Mouse (Mus musculus) adipose tissue, adult 10 weeks (tissue): ENCODE results near the gene Apol10a. TPM values are rescaled to one million over a fixed set of nuclear protein-coding genes. Genes with fewer than 3 reads are reported as not detected.

ENCODE experiments used
- polyA plus RNA-seq: library from polyadenylated mRNA; stranded (reverse); fragments of 350-450 nt; fragmentation: Illumina TruSeq; extraction: RNeasy Lipid Tissue Mini Kit (QIAGEN cat#74804); gene quantifications from one replicate; pipeline ENCODE4 v1.2.3, GENCODE M21; 2014; ENCODE audit warnings: low read depth, low replicate concordance

Gene Apol10a
- not detected for polyA plus RNA-seq

GRCm38 (mm10) chr15:77476693-77477092 lies at the start of gene Apol10a:
TSS of gene Apol10a (plus strand) at chr15:77477047.

GRCm38 (mm10) chr15:77447392-77447791 lies 29.5 kb upstream of the Apol10a start, which contains the start of gene Apol7b:
TSS of gene Apol7b (minus strand) at chr15:77447492.

DNA sequence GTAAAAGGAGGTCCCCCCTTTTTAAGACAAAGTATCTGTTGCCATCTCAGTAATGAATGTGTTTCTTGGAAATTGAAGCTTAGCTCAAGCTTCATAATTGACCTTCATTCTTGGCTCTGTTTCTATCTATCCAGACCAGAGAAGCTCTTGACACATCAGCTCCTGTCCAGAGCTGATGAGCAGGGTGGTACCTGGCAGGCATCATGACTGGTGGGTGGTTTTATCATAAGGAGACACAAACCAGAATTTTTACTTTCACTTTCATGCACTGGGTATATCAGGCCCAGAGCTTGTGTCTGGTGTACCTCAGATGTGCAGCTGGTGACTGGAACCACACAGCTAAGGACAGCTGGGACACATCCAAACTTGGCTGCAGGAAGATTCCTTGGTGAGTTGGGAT lies 31.1 kb downstream of the Apol10a start, which contains the start of gene Apol11a:
Apol11a (plus strand) TSS at position 306 of the 400 bp plus-strand sequence.

DNA sequence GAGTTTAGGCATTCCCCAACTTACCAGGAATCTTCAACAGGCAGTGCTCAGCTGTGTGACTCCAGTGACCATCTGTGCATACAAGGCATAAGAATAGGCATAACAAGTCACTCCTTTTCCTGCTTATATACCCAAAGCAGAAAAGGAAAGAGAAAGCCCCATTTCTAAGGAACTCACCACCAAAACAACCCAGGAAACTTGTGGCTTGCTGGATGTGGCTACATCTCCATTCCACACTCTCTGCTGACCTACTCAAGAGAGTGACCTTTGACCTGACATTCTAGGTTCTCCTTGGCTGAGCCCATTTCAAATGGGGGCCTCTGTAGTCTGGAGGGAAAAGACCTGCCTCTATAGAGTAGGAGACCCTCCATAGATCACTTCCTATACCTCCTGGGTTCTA lies 56.4 kb downstream of the Apol10a start, which contains the start of gene Apol7c:
Apol7c (minus strand) TSS at position 101 of the 400 bp plus-strand sequence.

Other genes starting within 250 kb of the Apol10a start
- 22.4 TPM for gene Rbfox2, start 170.0 kb upstream of the Apol10a start, polyA plus RNA-seq
- gene Apol7a, start 77.9 kb upstream of the Apol10a start, polyA plus RNA-seq: 0.35 TPM
- 1.9 TPM for gene Apol9a, start 65.9 kb upstream of the Apol10a start, polyA plus RNA-seq
- 0.36 TPM for gene Apol7b, start 29.6 kb upstream of the Apol10a start, polyA plus RNA-seq
- not detected for gene Apol11a, start 31.2 kb downstream of the Apol10a start, polyA plus RNA-seq
- not detected for gene Apol7c, start 56.3 kb downstream of the Apol10a start, polyA plus RNA-seq
- 0.79 TPM for gene 1700025B11Rik, start 84.8 kb downstream of the Apol10a start, polyA plus RNA-seq
- 5.0 TPM for gene Apol10b, start 119.1 kb downstream of the Apol10a start, polyA plus RNA-seq
- not detected for gene Gm36245, start 122.2 kb downstream of the Apol10a start, polyA plus RNA-seq
- gene Apol11b, start 166.2 kb downstream of the Apol10a start, polyA plus RNA-seq: not detected
- not detected for gene Apol7e, start 221.8 kb downstream of the Apol10a start, polyA plus RNA-seq